ENCODE assay signal across 14 mouse cellular contexts in the genomic region with DNA sequence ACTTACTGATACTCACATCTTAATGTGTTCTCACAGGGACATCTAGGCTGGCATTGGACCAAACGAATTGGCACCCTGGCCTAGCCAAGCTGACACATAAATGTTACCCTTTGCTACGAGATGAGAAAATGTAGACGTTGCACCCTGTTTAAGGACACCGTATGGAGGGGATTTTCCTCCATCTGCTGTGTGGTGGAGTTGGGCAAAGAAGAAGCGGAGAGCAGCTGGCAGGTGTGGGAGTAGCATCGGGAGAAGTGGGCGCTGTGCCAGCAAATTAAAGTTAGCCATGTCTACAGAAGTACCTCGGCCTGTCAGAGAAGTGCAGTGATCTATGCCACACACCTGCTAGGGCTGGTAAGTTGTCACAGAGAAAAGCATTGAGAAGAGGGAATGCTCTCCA. TPM values are rescaled to one million over a fixed set of nuclear protein-coding genes. Genes with fewer than 3 reads are reported as not detected.
A peak's percentile ranks its signal among the peaks of the same experiment; 100 is the strongest.
DNase-seq lines count a peak whose midpoint lies in the region; ATAC-seq lines count a peak whose summit lies in the region.
"Had no signal": no experiment of that assay in that cellular context is flagged by ENCODE, and none has a peak within 500 bp of the region (broad histone marks: within the 10 kb centered on the region; RNA-seq: fewer than 3 reads in every experiment).

No protein-coding gene starts in this region.

- no peak overlapping the region for H3K4me2 ChIP-seq in kidney, embryonic 14.5 days (replicated peaks; ENCODE audit: low read depth, low read length)
- H3K4me2 ChIP-seq: liver, embryonic 15.5 days had no signal

- peaks cover 29% of the 10 kb centered on the region for H3K4me1 ChIP-seq in kidney, embryonic 14.5 days (ENCODE audit: control insufficient read depth, insufficient read depth, low read length)
- H3K4me1 ChIP-seq: megakaryocyte, embryonic 14.5 days had no signal

- H3K27ac ChIP-seq in kidney, embryonic 14.5 days (ENCODE audit: low read depth, low read length) = no peak overlapping the region
- H3K27ac ChIP-seq: kidney, postnatal 0 days; liver, embryonic 15.5 days had no signal

- H3K36me3 ChIP-seq in kidney, embryonic 14.5 days (ENCODE audit: control insufficient read depth, insufficient read depth, low read length) = no peaks in the 10 kb centered on the region

- no peak overlapping the region for H3K9ac ChIP-seq in kidney, embryonic 14.5 days (ENCODE audit: low read depth, low read length)
- H3K9ac ChIP-seq: liver, embryonic 15.5 days had no signal

- no peak for ATAC-seq in kidney, embryonic 14.5 days (ENCODE audit: low FRiP score, low TSS enrichment)

- WGBS in kidney, embryonic 14.5 days = 74% methylated on average over 8 of the region's 8 CpGs

- H3K4me3 ChIP-seq in kidney, embryonic 14.5 days (ENCODE audit: low read length) = no peak overlapping the region
- H3K4me3 ChIP-seq: erythroblast, embryonic 14.5 days; liver, embryonic 15.5 days; megakaryocyte, embryonic 14.5 days had no signal

- H3K27me3 ChIP-seq in kidney, embryonic 14.5 days (ENCODE audit: control insufficient read depth, insufficient read depth, low read length) = no peaks in the 10 kb centered on the region
- H3K27me3 ChIP-seq: liver, embryonic 15.5 days had no signal

- peak; percentile 68 to 78 for DNase-seq in cerebellum, postnatal 14 days
- no peak for DNase-seq in cerebellum, adult 8-10 months
- DNase-seq in kidney, postnatal 4 days = peak; percentile 53 to 70
- peak; percentile 39 to 78 for DNase-seq in left cerebral cortex, adult 8-10 months (ENCODE audit: low spot score in 2 of 2)
- peak; percentile 67 for DNase-seq in right cerebral cortex, postnatal 4 days
- no peak for DNase-seq in adrenal gland, postnatal 10 days
- no peak for DNase-seq in adipocyte (ENCODE audit: low spot score)
- DNase-seq: heart, postnatal 4 days; retina, postnatal 1 day had no signal

- no peaks in the 10 kb centered on the region for H3K9me3 ChIP-seq in kidney, embryonic 14.5 days (ENCODE audit: control insufficient read depth, low read length)
- H3K9me3 ChIP-seq: liver, embryonic 15.5 days; megakaryocyte, embryonic 14.5 days had no signal

RNA-seq across cellular contexts. Expression of a gene that starts 25.7 kb away (rescaled TPM):
- polyA plus RNA-seq in kidney, embryonic 14.5 days (2014; fragmentation: Nextera tagmentation; extraction: Ambion mirVana) = 54.1 and 65.7 TPM in 2 replicates
- 10 to 100 TPM; 28.4 to 33.8 (median 31.9) TPM for total RNA-seq in left cerebral cortex, adult 8-10 months (2022)
- 100 to 1,000 TPM in 1 of 2 experiments, 10 to 100 TPM in 1; 79.0 to 103 TPM for total RNA-seq in adrenal gland, postnatal 10 days (2021)

Comparison
In these comparisons a context has a peak if more than half of its experiments do, and no peak if none do; other contexts are left out.
1. DNase-seq: peak in cerebellum, postnatal 14 days (2 of 2), kidney, postnatal 4 days (2 of 2), left cerebral cortex, adult 8-10 months (2 of 2) and right cerebral cortex, postnatal 4 days (single experiment); none in cerebellum, adult 8-10 months (single experiment), adrenal gland, postnatal 10 days (single experiment) and adipocyte (single experiment).